Mouse (Mus musculus) midbrain, embryonic 10.5 days (tissue): ENCODE data around the gene Tmem30c. TPM values are rescaled to one million over a fixed set of nuclear protein-coding genes. Genes with fewer than 3 reads are reported as not detected.

Experiments used
- DNase-seq: peaks from one replicate; pipeline ENCODE4 v3.0.0-alpha.2; 2017; ENCODE audit warnings: low spot score
- H3K27ac ChIP-seq: fragments of 300-500 bp; sonication (generic); replicated peaks from 2 replicates; pipeline ENCODE4 v1.5.1; 2016; ENCODE audit warnings: mild to moderate bottlenecking
- H3K27me3 ChIP-seq: fragments of 300-500 bp; sonication (generic); 2 replicates; pipeline ENCODE4 v1.6.1; 2016; ENCODE audit warnings: low read depth, mild to moderate bottlenecking; ENCODE audit not compliant: poor library complexity, severe bottlenecking
- H3K36me3 ChIP-seq: fragments of 300-500 bp; sonication (generic); 2 replicates; pipeline ENCODE4 v1.6.1; 2016; ENCODE audit warnings: mild to moderate bottlenecking, moderate library complexity
- H3K4me1 ChIP-seq: fragments of 300-500 bp; sonication (generic); 2 replicates; pipeline ENCODE4 v1.6.1; 2016
- H3K4me3 ChIP-seq: fragments of 300-500 bp; sonication (generic); 2 replicates; pipeline ENCODE4 v1.5.1; 2016; ENCODE audit warnings: mild to moderate bottlenecking, moderate library complexity
- H3K9me3 ChIP-seq: fragments of 300-500 bp; sonication (generic); replicated peaks from 2 replicates; pipeline ENCODE4 v1.6.1; 2016; ENCODE audit warnings: mild to moderate bottlenecking
- WGBS: fragments of 180-500 bp; shearing (Covaris S2); methylation state at CpG from one replicate; pipeline ENCODE4 v1.1.7; 2016; 5-methylcytosine and 5-hydroxymethylcytosine counted together
- polyA plus RNA-seq: library from polyadenylated mRNA; unstranded; fragments of >200 nt; fragmentation: Nextera tagmentation; extraction: Ambion mirVana; gene quantifications from 2 replicates; pipeline ENCODE4 v1.2.1, GENCODE M21; 2016

Gene Tmem30c
- polyA plus RNA-seq, result 0.09 TPM in 2 replicates

DNA sequence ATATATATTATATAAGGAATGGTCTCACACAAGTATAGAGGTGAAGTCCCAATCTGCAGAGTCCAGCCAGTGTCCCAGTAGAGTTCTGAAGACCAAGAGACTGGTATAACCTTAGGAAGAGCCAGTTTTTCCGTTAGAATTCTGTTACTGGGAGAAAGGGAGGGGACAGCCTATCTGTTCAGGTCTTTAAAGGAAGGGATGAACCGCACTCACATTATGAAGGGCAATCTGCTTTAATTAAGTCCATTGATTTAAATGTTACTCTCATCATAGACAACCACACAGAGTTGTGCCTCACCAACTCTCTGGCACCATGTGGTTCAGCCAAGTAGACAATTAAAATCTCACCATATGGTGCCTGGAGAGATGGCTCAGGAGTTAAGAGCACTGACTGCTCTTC, at the start of gene Tmem30c:
Gene Tmem30c (minus strand): TSS at position 101 of the 400 bp plus-strand sequence.
- Histone ChIP-seq H3K4me1 (no peaks in the 10 kb centered on the region), H3K27ac (no peak within 1 kb of the TSS), H3K27me3 (no peaks in the 10 kb centered on the region), H3K4me3 (no peak within 1 kb of the TSS), H3K9me3 (no peaks in the 10 kb centered on the region), H3K36me3 (no peaks in the 10 kb centered on the region)
- WGBS, result 84% methylated on average over 2 of the region's 2 CpGs
- no peak for DNase-seq

DNA sequence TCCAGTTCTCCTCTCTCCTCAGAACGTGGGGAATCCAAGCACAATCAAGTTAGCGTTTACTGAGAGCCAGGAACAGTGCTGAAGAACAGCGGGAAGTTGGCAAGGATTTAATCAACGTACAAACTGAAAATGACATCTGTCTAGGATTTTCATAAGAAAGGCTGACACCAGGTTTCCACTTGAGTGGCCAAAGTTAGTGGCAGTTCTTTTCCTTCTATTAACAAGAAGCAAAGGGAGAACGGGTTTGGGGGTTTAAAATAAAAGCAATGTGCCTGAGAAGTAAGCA, 47.9 kb upstream of the Tmem30c start:
- no peaks in the 10 kb centered on the region for H3K27me3 ChIP-seq
- no peak for DNase-seq
- 68% methylated on average over 5 of the region's 5 CpGs for WGBS

GRCm38 (mm10) chr16:57339765-57340612, 47.3 kb upstream of the Tmem30c start:
- no peaks in the 10 kb centered on the region for H3K9me3 ChIP-seq
- peaks cover 6% of the 10 kb centered on the region; the same call in 1 of the 2 replicates for H3K4me1 ChIP-seq
- 86% methylated on average over 8 of the region's 8 CpGs for WGBS
- H3K27ac ChIP-seq, result no peak overlapping the region
- H3K27me3 ChIP-seq, result no peaks in the 10 kb centered on the region
- DNase-seq, result no peak
- no peaks in the 10 kb centered on the region for H3K36me3 ChIP-seq
- no peak overlapping the region for H3K4me3 ChIP-seq

More for the DNA sequence above, 47.9 kb upstream of the Tmem30c start:
- peaks cover 6% of the 10 kb centered on the region; the same call in 1 of the 2 replicates for H3K4me1 ChIP-seq
- no peak overlapping the region for H3K27ac ChIP-seq
- no peaks in the 10 kb centered on the region for H3K9me3 ChIP-seq
- H3K4me3 ChIP-seq, result no peak overlapping the region
- H3K36me3 ChIP-seq, result no peaks in the 10 kb centered on the region

DNA sequence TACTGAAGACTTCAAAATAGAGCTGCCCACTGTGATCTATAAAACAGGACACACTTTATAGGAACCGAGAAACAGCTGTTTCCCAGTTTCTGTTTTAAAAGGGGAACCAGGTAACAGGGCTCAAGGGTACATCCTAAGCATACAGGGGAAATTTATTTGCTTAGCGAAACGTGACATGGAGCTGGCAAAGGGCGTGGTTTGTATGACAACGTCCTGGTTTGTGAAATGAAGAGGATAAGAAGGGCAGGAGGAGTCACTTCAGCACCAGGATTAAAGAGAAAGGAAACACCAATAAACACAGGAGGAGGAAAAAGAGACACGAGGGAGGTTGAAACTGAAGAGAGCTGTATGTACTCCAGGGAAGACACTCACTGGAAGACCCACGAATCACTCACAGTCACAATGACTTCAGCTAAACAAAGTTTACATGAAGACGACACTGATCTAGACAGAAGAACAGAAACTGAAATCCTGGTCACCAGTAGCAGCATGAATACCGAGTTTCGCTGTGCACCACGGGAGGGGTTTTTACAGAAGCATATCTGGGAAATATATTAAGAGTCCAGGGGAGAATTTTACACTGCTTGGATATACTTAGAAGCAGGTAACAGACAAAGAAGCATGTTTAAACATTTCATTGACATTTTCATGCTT, 44.2 kb upstream of the Tmem30c start:
- Histone ChIP-seq H3K9me3 (no peaks in the 10 kb centered on the region), H3K27ac (no peak overlapping the region), H3K36me3 (no peaks in the 10 kb centered on the region), H3K27me3 (no peaks in the 10 kb centered on the region), H3K4me1 (peaks cover 6% of the 10 kb centered on the region; the same call in 1 of the 2 replicates), H3K4me3 (no peak overlapping the region)
- DNase-seq, result no peak
- WGBS, result 82% methylated on average over 11 of the region's 11 CpGs

- Histone ChIP-seq H3K9me3 (no peaks in the 10 kb centered on the region), H3K27ac (no peak overlapping the region), H3K4me1 (no peaks in the 10 kb centered on the region), H3K27me3 (no peaks in the 10 kb centered on the region), H3K36me3 (no peaks in the 10 kb centered on the region), H3K4me3 (no peak overlapping the region)
- no peak for DNase-seq
- 88% methylated on average over 7 of the region's 7 CpGs for WGBS
Observed at GRCm38 (mm10) chr16:57332301-57332700, 39.6 kb upstream of the Tmem30c start.

GRCm38 (mm10) chr16:57330111-57330510, 37.4 kb upstream of the Tmem30c start:
- no peaks in the 10 kb centered on the region for H3K9me3 ChIP-seq
- H3K4me3 ChIP-seq, result no peak overlapping the region
- H3K36me3 ChIP-seq, result no peaks in the 10 kb centered on the region
- no peaks in the 10 kb centered on the region for H3K4me1 ChIP-seq
- WGBS, result 86% methylated on average over 2 of the region's 2 CpGs
- no peak for DNase-seq
- no peak overlapping the region for H3K27ac ChIP-seq
- H3K27me3 ChIP-seq, result no peaks in the 10 kb centered on the region

DNA sequence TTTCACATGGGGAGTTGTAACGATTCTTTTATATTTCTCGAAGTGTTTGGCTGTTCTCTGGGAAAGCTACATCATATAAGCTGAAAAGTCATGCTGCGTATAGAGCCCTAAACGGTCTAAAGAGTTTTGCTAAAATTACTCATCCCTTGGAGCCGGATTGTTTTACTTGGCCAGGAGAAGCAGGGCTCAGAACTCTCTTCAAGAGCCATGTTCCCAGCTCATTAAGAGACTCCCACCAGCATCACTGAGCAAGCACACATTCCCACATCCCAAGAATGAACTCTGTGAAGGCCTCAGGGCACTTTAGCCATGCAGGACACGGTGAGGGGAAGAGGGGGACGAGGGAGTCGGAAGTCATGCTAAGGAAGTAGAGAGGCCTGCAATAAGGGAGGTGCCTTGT, 36.4 kb upstream of the Tmem30c start:
- Histone ChIP-seq H3K27ac (no peak overlapping the region), H3K4me3 (no peak overlapping the region), H3K27me3 (no peaks in the 10 kb centered on the region), H3K4me1 (no peaks in the 10 kb centered on the region), H3K9me3 (no peaks in the 10 kb centered on the region), H3K36me3 (no peaks in the 10 kb centered on the region)
- WGBS, result 90% methylated on average over 8 of the region's 8 CpGs
- DNase-seq, result no peak

DNA sequence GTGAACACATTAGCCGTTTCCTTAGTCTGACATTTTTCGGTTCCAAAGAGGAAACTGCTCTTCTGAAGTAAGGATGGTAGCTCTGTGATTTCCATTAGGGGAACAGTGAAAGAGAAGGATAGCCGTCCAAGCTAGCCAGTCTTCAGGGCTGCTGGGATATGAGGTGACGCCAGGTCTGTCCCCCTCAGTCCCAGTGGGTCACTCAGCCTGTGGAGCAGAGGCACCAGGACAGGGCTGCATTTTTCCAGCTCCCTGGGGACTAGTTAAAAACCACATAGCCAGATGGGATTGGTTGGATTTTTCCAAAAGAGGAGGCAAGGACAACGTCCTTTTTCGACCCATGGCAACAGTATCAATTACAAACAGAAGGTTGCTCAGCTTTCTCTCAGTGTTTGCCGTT, 34.3 kb upstream of the Tmem30c start:
- no peaks in the 10 kb centered on the region for H3K36me3 ChIP-seq
- H3K9me3 ChIP-seq, result no peaks in the 10 kb centered on the region
- H3K27ac ChIP-seq, result no peak overlapping the region
- WGBS, result 85% methylated on average over 7 of the region's 7 CpGs
- no peak for DNase-seq
- no peak overlapping the region for H3K4me3 ChIP-seq
- H3K4me1 ChIP-seq, result no peaks in the 10 kb centered on the region
- H3K27me3 ChIP-seq, result no peaks in the 10 kb centered on the region

- WGBS, result 80% methylated on average over 7 of the region's 7 CpGs
- no peak for DNase-seq
- Histone ChIP-seq H3K9me3 (no peaks in the 10 kb centered on the region), H3K27ac (no peak overlapping the region), H3K36me3 (no peaks in the 10 kb centered on the region), H3K27me3 (no peaks in the 10 kb centered on the region), H3K4me1 (no peaks in the 10 kb centered on the region), H3K4me3 (no peak overlapping the region)
Observed at GRCm38 (mm10) chr16:57319284-57320124, 26.8 kb upstream of the Tmem30c start.

DNA sequence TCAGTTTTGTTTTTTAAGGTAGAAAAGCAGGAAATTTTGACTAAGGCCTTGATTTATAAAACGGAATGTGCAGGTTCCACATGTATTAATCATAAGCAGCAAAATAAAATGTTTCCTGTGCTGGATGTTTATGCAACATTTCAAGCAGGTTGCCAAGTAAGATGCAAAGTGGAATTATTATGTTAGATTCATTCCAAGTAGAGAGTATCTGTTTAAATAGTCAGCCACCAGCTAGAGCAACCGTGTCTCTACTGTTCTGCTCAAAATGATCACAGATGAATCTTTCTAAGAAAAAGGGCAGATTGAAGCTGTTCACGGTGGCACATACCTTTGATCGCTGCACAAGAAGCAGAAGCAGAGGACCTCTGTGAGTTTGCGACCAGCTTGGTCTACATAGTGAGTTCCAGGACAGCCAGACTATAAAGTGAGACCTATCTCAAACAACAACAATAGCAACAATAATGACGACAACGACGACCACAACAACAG, 26.0 kb upstream of the Tmem30c start:
- H3K4me1 ChIP-seq, result no peaks in the 10 kb centered on the region
- no peak overlapping the region for H3K27ac ChIP-seq
- no peak for DNase-seq
- H3K9me3 ChIP-seq, result no peaks in the 10 kb centered on the region
- no peaks in the 10 kb centered on the region for H3K36me3 ChIP-seq
- WGBS, result 92% methylated on average over 8 of the region's 8 CpGs
- H3K27me3 ChIP-seq, result no peaks in the 10 kb centered on the region
- no peak overlapping the region for H3K4me3 ChIP-seq

GRCm38 (mm10) chr16:57317882-57318636, 25.4 kb upstream of the Tmem30c start:
- no peaks in the 10 kb centered on the region for H3K9me3 ChIP-seq
- H3K36me3 ChIP-seq, result no peaks in the 10 kb centered on the region
- no peak overlapping the region for H3K4me3 ChIP-seq
- H3K27ac ChIP-seq, result no peak overlapping the region; the same call in 1 of the 2 replicates
- 74% methylated on average over 13 of the region's 13 CpGs for WGBS
- H3K27me3 ChIP-seq, result no peaks in the 10 kb centered on the region
- no peak for DNase-seq
- no peaks in the 10 kb centered on the region for H3K4me1 ChIP-seq

DNA sequence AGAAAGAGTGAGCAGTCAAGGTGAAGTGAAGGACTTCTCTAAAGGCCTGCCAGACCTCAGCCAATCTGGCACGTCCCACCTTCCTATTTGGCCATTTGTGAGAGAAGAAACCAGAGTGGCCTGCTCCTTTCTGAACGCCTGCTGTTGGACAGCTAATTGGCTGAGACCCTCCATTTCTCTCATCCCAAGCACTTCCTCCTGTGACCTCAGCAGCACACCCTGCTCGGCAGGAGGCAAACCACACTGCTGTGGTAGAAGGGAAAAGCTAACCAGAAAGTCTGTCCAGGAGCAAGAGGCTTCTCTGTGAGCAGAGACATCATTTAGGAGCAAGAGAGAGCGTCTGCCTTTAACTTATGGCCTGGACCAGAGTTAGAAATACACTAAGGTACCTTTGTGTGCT, 24.5 kb upstream of the Tmem30c start:
- Histone ChIP-seq H3K4me1 (no peaks in the 10 kb centered on the region), H3K9me3 (no peaks in the 10 kb centered on the region), H3K36me3 (no peaks in the 10 kb centered on the region), H3K27ac (no peak overlapping the region), H3K4me3 (no peak overlapping the region), H3K27me3 (no peaks in the 10 kb centered on the region)
- no peak for DNase-seq
- WGBS, result 80% methylated on average over 4 of the region's 4 CpGs
